Mouse (Mus musculus): ENCODE results near the gene Htr2b. TPM values are rescaled to one million over a fixed set of nuclear protein-coding genes. Genes with fewer than 3 reads are reported as not detected.
A peak's percentile ranks its signal among the peaks of the same experiment; 100 is the strongest.

Gene Htr2b
- polyA plus RNA-seq, 1 experiment from 2014 or later = 0.41 TPM

DNA sequence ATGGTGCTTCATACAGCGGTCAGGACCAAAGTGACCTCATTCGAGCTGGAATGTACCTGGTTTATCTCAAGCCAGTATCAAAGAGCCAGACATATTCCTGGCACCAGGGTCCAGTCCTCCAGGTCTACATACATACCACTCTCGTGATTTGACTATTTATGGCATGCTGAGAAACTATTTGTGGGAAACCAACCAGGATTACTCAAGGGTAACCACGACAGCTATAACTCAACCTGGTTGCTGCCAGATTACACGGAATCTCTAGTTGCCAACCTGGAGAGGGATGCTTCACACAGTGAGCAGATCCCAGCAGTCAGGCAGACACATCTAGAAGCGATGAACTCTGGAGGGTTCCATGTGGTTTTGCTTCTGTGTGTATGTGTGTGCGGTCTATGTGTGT is 39.6 kb upstream of the Htr2b start:
- WGBS = 91% methylated on average over 7 of the region's 7 CpGs
- H3K4me3 ChIP-seq (ENCODE audit: low read depth, low read length) = no peak overlapping the region
- H3K9me3 ChIP-seq (replicated peaks; ENCODE audit: control insufficient read depth, low read length) = no peaks in the 10 kb centered on the region
- no peaks in the 10 kb centered on the region for H3K27me3 ChIP-seq (replicated peaks; ENCODE audit: control insufficient read depth, insufficient read depth, low read length)
- H3K4me1 ChIP-seq (ENCODE audit: control insufficient read depth, insufficient read depth, low read length) = peaks cover 5% of the 10 kb centered on the region; the same call in 1 of the 2 replicates
- no peak for ATAC-seq
- no peaks in the 10 kb centered on the region for H3K36me3 ChIP-seq (ENCODE audit: control insufficient read depth, insufficient read depth, low read length)
- H3K27ac ChIP-seq (ENCODE audit: low read depth, low read length) = no peak overlapping the region
- H3K4me2 ChIP-seq (ENCODE audit: low read length) = no peak overlapping the region
- no peak overlapping the region for H3K9ac ChIP-seq (ENCODE audit: low read length)
- no peak for DNase-seq (ENCODE audit: low spot score)

DNA sequence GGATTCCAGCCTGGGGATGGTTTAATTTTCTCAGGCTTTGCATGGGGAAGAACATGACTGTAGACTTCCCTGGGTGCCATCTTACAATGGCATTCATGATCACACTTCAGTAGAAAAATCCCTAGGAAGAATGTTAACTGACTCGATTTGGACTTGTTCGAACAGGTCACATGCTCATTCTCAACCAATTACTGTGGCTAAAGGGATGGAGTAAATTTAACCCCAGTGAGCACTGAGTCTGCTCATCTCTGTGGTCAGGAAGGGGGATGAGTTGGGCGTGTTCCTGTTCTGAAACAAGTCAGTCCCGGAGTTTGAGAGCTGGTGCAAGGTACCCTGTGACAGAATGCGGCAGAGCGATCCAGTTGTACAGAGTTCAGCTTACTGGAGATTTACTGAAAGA is 39.2 kb upstream of the Htr2b start:
- 83% methylated on average over 6 of the region's 6 CpGs for whole genome bisulfite sequencing
- no peak for DNase-seq (ENCODE audit: low spot score)

DNA sequence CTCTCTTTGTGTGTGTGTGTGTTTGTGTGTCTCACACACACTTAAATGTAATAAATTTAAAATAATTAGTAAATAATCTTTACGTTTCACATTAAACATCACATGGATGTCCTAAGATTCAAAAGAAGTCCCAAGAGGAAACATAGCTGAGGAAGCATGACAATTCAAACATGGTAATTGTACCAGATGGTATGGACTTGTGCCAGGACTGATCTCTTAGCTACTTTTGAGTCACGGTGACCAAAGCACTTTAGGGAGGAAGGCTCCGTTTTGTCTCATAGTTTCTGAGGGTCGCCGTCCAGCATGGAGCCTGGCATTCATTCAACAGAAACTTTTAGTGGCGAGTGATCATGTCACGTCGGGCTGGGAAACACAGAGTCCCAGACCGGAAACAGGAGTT is 36.4 kb upstream of the Htr2b start:
- 86% methylated on average over 9 of the region's 9 CpGs for WGBS
- ATAC-seq (no peak), DNase-seq (ENCODE audit: low spot score) (peak; percentile 2)
- H3K4me3 ChIP-seq (ENCODE audit: low read depth, low read length) = no peak overlapping the region
- no peak overlapping the region for H3K9ac ChIP-seq (ENCODE audit: low read length)
- H3K4me2 ChIP-seq (ENCODE audit: low read length) = no peak overlapping the region
- no peak overlapping the region for H3K27ac ChIP-seq (ENCODE audit: low read depth, low read length)
- no peaks in the 10 kb centered on the region for H3K9me3 ChIP-seq (replicated peaks; ENCODE audit: control insufficient read depth, low read length)
- 0 out of 2 replicates have a peak, but pooled peaks cover 2% of the 10 kb centered on the region for H3K36me3 ChIP-seq (ENCODE audit: control insufficient read depth, insufficient read depth, low read length)
- H3K4me1 ChIP-seq (ENCODE audit: control insufficient read depth, insufficient read depth, low read length) = no peaks in the 10 kb centered on the region
- H3K27me3 ChIP-seq (replicated peaks; ENCODE audit: control insufficient read depth, insufficient read depth, low read length) = no peaks in the 10 kb centered on the region

More for the DNA sequence above, 39.2 kb upstream of the Htr2b start:
- no peak for ATAC-seq
- H3K4me1 ChIP-seq (ENCODE audit: control insufficient read depth, insufficient read depth, low read length) = peaks cover 5% of the 10 kb centered on the region; the same call in 1 of the 2 replicates
- no peak overlapping the region for H3K27ac ChIP-seq (ENCODE audit: low read depth, low read length)
- no peaks in the 10 kb centered on the region for H3K36me3 ChIP-seq (ENCODE audit: control insufficient read depth, insufficient read depth, low read length)
- no peaks in the 10 kb centered on the region for H3K9me3 ChIP-seq (replicated peaks; ENCODE audit: control insufficient read depth, low read length)
- H3K4me3 ChIP-seq (ENCODE audit: low read depth, low read length) = no peak overlapping the region
- H3K27me3 ChIP-seq (replicated peaks; ENCODE audit: control insufficient read depth, insufficient read depth, low read length) = no peaks in the 10 kb centered on the region
- H3K4me2 ChIP-seq (ENCODE audit: low read length) = no peak overlapping the region
- no peak overlapping the region for H3K9ac ChIP-seq (ENCODE audit: low read length)

DNA sequence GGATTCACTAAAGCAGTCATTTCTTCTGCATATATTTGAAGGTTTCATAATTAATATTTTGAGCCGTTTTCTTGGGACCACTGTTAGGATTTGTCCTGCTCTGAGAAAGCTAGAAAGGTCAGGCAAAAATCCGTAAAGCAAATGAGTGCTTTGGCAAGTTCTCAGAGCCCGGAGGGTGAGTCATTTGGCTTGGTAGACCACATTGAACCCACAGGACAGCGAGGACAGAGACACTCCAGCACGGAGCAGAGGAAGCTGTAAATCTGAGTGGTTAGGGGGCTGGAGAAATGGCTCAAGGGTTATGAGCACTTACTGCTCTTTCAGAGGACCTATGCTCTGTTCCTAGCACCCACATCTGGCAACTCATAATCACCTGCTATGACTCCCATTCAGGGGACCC is 35.8 kb upstream of the Htr2b start:
- H3K9me3 ChIP-seq (replicated peaks; ENCODE audit: control insufficient read depth, low read length) = no peaks in the 10 kb centered on the region
- no peak overlapping the region for H3K9ac ChIP-seq (ENCODE audit: low read length)
- no peak overlapping the region for H3K4me2 ChIP-seq (ENCODE audit: low read length)
- DNase-seq (ENCODE audit: low spot score) (no peak), ATAC-seq (no peak)
- no peak overlapping the region for H3K27ac ChIP-seq (ENCODE audit: low read depth, low read length)
- H3K27me3 ChIP-seq (replicated peaks; ENCODE audit: control insufficient read depth, insufficient read depth, low read length) = no peaks in the 10 kb centered on the region
- H3K4me3 ChIP-seq (ENCODE audit: low read depth, low read length) = no peak overlapping the region
- no peaks in the 10 kb centered on the region for H3K4me1 ChIP-seq (ENCODE audit: control insufficient read depth, insufficient read depth, low read length)
- H3K36me3 ChIP-seq (ENCODE audit: control insufficient read depth, insufficient read depth, low read length) = peaks cover 2% of the 10 kb centered on the region; the same call in 1 of the 2 replicates
- WGBS = 85% methylated on average over 5 of the region's 5 CpGs

DNA sequence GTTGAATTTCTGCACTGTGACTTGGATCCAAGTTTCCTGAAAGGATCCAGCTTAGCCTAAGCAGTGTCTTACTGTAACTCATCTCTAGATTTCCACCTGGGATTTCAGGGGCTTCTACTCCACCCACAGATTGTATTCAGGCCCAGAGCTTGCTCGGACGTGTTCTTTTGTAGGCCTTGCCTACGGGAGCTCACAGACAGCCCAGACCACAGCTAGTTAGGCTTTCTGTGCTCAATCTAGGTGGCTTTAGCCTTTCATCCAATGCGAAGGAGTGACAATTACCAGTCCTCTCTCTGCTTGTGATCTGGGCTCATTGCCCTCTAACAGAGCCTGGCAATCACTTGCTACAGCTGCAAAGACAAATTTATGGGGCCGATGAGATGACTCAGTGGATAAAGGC is 34.5 kb upstream of the Htr2b start:
- no peaks in the 10 kb centered on the region for H3K4me1 ChIP-seq (ENCODE audit: control insufficient read depth, insufficient read depth, low read length)
- H3K27me3 ChIP-seq (replicated peaks; ENCODE audit: control insufficient read depth, insufficient read depth, low read length) = no peaks in the 10 kb centered on the region
- WGBS = 85% methylated on average over 5 of the region's 5 CpGs
- DNase-seq (ENCODE audit: low spot score) (no peak), ATAC-seq (no peak)
- H3K4me3 ChIP-seq (ENCODE audit: low read depth, low read length) = no peak overlapping the region
- H3K36me3 ChIP-seq (ENCODE audit: control insufficient read depth, insufficient read depth, low read length) = peaks cover 7% of the 10 kb centered on the region
- no peak overlapping the region for H3K27ac ChIP-seq (ENCODE audit: low read depth, low read length)
- no peak overlapping the region for H3K9ac ChIP-seq (ENCODE audit: low read length)
- H3K9me3 ChIP-seq (replicated peaks; ENCODE audit: control insufficient read depth, low read length) = no peaks in the 10 kb centered on the region
- no peak overlapping the region for H3K4me2 ChIP-seq (ENCODE audit: low read length)

DNA sequence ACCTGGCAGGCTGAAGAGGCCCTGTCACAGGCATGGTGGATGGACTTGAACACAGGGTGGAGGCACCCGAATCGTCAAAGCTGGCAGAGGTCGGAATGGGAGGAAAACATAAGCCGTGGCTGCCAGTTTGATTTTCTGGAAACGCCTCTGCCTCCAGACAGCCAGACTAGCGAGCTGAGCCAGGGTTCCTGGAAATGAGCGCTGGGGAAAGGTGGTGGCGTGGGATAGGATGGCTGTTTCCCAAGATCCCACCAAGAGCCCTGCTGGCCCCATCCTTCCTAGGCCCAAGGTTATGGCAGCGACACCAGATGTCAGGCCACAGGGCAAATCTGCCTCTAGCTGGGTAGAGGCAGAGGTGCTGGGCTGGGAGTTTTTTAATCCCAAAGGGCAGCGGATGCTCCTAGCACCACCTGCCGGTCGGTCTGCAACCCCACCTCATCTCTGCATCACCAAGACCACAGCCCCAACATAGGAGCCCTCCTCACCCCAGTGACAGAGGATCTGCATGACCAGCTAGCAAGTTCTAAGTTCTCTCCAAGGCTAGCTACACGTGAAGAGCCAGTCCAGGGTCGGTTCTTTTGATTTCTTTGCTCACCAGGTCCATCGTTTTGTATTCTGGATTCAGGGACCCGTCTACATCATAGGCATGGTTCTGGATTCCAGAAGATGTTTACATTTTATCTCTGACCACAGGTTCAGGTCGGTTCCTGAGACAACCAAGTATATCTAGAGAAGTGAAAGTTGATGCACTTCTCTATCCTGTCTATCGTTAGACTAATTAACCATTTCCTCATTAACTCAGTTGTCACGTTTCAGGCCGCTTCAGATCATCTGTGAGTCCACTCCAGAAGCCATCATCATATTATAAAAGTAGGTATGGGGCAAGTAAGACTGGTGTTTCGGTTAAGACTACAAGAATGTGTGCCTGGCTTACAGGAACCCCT is 32.5 kb upstream of the Htr2b start:
- no peaks in the 10 kb centered on the region for H3K9me3 ChIP-seq (replicated peaks; ENCODE audit: control insufficient read depth, low read length)
- H3K36me3 ChIP-seq (ENCODE audit: control insufficient read depth, insufficient read depth, low read length) = peaks cover 22% of the 10 kb centered on the region
- H3K9ac ChIP-seq (ENCODE audit: low read length) = no peak overlapping the region
- no peak for DNase-seq (ENCODE audit: low spot score)
- no peak overlapping the region for H3K27ac ChIP-seq (ENCODE audit: low read depth, low read length)
- H3K27me3 ChIP-seq (replicated peaks; ENCODE audit: control insufficient read depth, insufficient read depth, low read length) = no peaks in the 10 kb centered on the region
- no peak overlapping the region for H3K4me2 ChIP-seq (ENCODE audit: low read length)
- no peak overlapping the region for H3K4me3 ChIP-seq (ENCODE audit: low read depth, low read length)
- no peak for ATAC-seq
- no peaks in the 10 kb centered on the region for H3K4me1 ChIP-seq (ENCODE audit: control insufficient read depth, insufficient read depth, low read length)
- 76% methylated on average over 21 of the region's 21 CpGs for WGBS

DNA sequence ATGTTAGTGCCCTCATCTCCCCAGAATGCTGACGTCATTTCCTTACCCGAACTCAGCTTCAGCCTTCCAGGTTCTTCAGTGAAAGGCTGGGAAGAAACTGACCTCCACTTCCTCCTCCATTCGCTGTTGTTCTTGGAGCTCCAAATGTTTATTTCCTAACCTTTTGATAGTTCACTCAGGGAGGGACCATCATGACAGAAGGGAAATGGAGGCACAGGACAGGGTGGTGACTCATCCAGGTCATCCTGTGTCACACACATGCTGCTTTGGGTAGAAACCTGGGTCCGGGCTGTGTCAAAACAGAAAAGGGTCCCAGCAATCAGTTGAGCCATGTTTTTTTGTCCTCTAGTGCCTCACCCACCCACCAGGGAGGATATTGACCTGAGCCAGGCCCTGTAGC is 31.4 kb upstream of the Htr2b start:
- Histone ChIP-seq H3K4me3 (ENCODE audit: low read depth, low read length) (no peak overlapping the region), H3K9me3 (replicated peaks; ENCODE audit: control insufficient read depth, low read length) (no peaks in the 10 kb centered on the region), H3K36me3 (ENCODE audit: control insufficient read depth, insufficient read depth, low read length) (peaks cover 33% of the 10 kb centered on the region), H3K4me2 (ENCODE audit: low read length) (no peak overlapping the region), H3K4me1 (ENCODE audit: control insufficient read depth, insufficient read depth, low read length) (no peaks in the 10 kb centered on the region), H3K27ac (ENCODE audit: low read depth, low read length) (no peak overlapping the region), H3K9ac (ENCODE audit: low read length) (no peak overlapping the region), H3K27me3 (replicated peaks; ENCODE audit: control insufficient read depth, insufficient read depth, low read length) (no peaks in the 10 kb centered on the region)
- no peak for DNase-seq (ENCODE audit: low spot score)
- no peak for ATAC-seq
- 87% methylated on average over 4 of the region's 4 CpGs for WGBS

DNA sequence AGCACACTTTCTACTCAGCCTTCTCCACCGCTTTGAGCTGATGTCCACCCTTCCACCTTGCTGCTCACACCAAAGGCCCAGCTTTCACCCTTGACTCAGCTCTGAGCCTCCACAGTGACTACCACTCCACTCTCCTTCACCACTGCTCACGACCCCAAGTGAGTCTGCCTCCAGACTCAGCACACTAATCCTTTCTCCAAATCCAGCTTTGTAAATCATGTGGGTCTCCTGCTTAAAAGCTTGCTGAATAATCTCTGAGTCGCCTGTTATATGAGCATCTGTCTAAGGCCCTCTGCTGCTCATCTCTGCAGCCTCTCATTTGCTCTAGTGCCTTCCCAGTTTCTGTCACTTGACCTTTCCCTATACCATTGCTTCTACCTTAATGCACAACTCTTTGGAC is 29.3 kb upstream of the Htr2b start:
- 90% methylated on average over 3 of the region's 3 CpGs for WGBS

DNA sequence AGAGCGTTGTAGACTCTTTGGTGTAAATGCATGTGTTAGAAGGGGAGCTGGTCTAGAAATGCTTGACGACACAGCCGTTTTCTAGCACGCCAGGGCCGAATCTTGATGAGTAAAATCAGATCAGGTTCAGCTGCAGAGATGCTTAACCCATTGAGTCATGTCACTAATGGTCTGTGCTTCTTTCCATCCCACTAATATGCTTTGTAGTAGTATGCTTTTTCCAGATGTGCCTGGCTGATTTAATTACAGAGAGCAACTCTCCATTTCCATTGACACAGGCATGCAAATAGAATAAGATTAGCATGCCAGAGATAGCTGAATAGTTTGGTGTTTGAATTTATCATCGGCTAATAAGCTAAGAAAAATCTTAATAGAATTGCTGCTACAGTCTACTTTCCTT is 23.5 kb upstream of the Htr2b start:
- Histone ChIP-seq H3K4me1 (ENCODE audit: control insufficient read depth, insufficient read depth, low read length) (no peaks in the 10 kb centered on the region), H3K4me2 (ENCODE audit: low read length) (no peak overlapping the region), H3K36me3 (ENCODE audit: control insufficient read depth, insufficient read depth, low read length) (peaks cover 81% of the 10 kb centered on the region), H3K9ac (ENCODE audit: low read length) (no peak overlapping the region), H3K27me3 (replicated peaks; ENCODE audit: control insufficient read depth, insufficient read depth, low read length) (no peaks in the 10 kb centered on the region), H3K4me3 (ENCODE audit: low read depth, low read length) (no peak overlapping the region), H3K27ac (ENCODE audit: low read depth, low read length) (no peak overlapping the region), H3K9me3 (replicated peaks; ENCODE audit: control insufficient read depth, low read length) (no peaks in the 10 kb centered on the region)
- WGBS = 95% methylated on average over 6 of the region's 6 CpGs
- no peak for DNase-seq (ENCODE audit: low spot score)
- ATAC-seq = no peak

More for the DNA sequence above, 29.3 kb upstream of the Htr2b start:
- ATAC-seq (no peak), DNase-seq (ENCODE audit: low spot score) (no peak)
- Histone ChIP-seq H3K36me3 (ENCODE audit: control insufficient read depth, insufficient read depth, low read length) (peaks cover 51% of the 10 kb centered on the region), H3K9ac (ENCODE audit: low read length) (no peak overlapping the region), H3K27me3 (replicated peaks; ENCODE audit: control insufficient read depth, insufficient read depth, low read length) (no peaks in the 10 kb centered on the region), H3K4me1 (ENCODE audit: control insufficient read depth, insufficient read depth, low read length) (no peaks in the 10 kb centered on the region), H3K4me3 (ENCODE audit: low read depth, low read length) (no peak overlapping the region), H3K4me2 (ENCODE audit: low read length) (no peak overlapping the region), H3K27ac (ENCODE audit: low read depth, low read length) (no peak overlapping the region), H3K9me3 (replicated peaks; ENCODE audit: control insufficient read depth, low read length) (no peaks in the 10 kb centered on the region)
